Mouse (Mus musculus): ENCODE measurements around the gene Mknk2.

Gene Mknk2

DNA sequence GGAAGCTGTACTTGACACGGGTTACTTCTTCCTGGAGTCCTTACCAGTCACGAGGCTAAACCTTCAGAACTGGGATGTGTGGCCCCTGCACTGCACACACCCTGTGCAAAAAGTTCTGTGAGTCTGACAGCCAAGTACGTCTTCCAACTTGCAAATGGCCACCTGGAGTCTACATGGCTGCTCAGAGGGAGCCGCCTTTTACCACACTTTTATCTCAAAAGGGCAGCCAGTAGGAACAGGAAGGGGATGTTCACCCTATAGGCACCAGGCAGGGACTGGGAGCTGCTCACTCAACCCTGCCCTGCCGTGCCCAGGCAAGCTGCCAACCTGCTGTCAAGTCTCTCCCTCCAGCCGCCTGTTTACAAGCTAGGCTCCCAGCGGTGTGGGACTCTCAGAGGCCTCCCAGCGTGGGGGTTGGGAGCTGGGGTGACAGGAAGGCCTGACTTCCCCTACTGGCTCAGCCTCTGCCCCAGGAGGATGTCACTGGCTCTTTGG, at the start of gene Mknk2:
Mknk2 (minus strand) TSS at position 171 of the 495 bp plus-strand sequence.
- DNase-seq (ENCODE audit: low read depth in 2 of 2, low spot score in 2 of 2), result peak; percentile 90 to 91

DNA sequence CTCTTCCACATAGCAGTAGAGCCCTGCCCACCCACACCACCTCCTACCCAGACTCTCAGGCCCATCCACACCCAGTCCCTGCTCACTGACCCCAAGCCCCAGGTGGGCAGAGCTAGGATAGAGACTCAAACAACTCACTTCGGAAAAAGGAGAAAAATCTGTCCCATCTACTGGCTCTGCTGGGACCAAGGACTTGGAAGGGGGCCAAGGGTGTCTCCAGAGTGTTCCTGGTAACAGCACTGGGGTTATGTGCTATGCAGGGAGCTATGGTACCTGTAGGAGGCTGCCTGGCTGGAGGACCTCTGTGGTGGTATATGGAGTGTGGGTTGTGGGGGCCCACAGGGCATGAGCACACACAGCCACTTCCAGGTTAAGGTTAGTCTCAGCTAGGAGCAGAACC, 39.4 kb upstream of the Mknk2 start:
- no peak for DNase-seq (ENCODE audit: low read depth in 2 of 2, low spot score in 2 of 2)

DNA sequence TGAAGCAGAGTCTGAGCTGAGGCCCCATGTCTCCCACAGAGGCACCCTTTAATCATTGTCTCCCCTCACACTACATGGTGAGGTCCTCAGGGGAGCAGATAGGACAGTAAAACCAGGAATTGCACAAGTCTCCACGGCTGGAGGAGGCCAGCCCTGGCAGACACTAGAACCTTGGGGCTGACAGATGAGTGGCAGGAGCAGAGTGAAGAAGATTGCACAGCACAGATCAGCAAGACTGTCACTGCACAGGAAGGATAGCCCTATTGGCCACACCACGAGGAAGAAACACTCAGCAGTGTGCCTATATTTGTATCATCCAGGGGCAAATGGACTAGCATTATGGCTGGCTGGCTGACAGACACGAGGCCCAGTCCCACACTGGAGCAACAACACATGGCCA, 32.9 kb upstream of the Mknk2 start:
- DNase-seq (ENCODE audit: low read depth in 2 of 2, low spot score in 2 of 2), result no peak

DNA sequence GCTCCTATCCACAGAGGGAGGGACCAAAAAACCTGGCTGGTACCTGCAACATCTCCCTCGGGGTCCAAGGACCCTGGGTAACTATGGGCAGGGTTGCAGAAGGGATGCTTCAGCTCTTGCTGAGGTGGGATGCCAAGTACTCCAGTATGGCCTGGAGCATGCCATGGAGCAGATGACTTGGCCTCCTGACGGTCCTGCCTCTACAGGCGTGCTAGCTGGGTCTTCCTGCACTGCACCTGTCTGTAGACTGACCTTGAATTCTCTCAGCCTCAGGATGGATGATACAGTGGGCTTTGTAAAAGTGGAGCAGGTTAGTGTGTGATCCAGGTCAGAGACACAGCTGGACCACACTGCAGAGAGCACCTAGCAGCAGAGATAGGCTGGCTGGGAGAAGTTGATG, 27.6 kb upstream of the Mknk2 start:
- DNase-seq (ENCODE audit: low read depth in 2 of 2, low spot score in 2 of 2), result no peak

- no peak for DNase-seq (ENCODE audit: low read depth in 2 of 2, low spot score in 2 of 2)
These were observed 27.1 kb upstream of the Mknk2 start for GRCm38 (mm10) chr10:80705033-80705432.

- no peak for DNase-seq (ENCODE audit: low read depth in 2 of 2, low spot score in 2 of 2)
These were observed 26.5 kb upstream of the Mknk2 start for GRCm38 (mm10) chr10:80704418-80704817.

GRCm38 (mm10) chr10:80703643-80704042, 25.7 kb upstream of the Mknk2 start:
- DNase-seq (ENCODE audit: low read depth in 2 of 2, low spot score in 2 of 2), result no peak

- peak; percentile 82 to 88 for DNase-seq (ENCODE audit: low read depth in 2 of 2, low spot score in 2 of 2)
These were observed 24.9 kb upstream of the Mknk2 start for GRCm38 (mm10) chr10:80702536-80703390.

- DNase-seq (ENCODE audit: low read depth in 2 of 2, low spot score in 2 of 2), result peak; percentile 98 to 99
These were observed 24.0 kb upstream of the Mknk2 start, which contains the start of the genes Mob3a and Izumo4 for GRCm38 (mm10) chr10:80701721-80702535. Mob3a (minus strand) TSS chr10:80701977. Izumo4 (plus strand) TSS chr10:80702184.

DNA sequence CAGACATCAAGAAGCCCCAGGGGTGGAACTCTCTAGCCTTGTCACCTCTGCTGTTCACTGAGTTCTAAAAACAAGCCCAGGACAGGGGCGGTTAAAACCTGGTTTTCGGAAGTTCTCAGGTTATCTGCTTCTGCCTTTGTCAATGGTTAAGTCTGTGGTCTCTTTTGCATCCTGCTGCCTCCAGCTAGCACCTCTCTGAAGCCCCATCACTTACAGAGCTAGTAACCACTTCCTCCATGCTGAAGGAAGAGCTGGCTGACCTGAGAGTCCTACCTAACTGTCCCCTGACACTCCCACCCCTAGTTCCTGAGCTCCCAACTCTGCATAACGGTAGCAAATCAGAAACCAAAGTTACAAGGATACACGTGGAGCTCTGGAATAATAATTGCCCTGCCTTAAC, 22.8 kb upstream of the Mknk2 start:
- DNase-seq (ENCODE audit: low read depth in 2 of 2, low spot score in 2 of 2), result peak; percentile 61 to 68

- DNase-seq (ENCODE audit: low read depth in 2 of 2, low spot score in 2 of 2), result no peak
These were observed 22.2 kb upstream of the Mknk2 start for GRCm38 (mm10) chr10:80700038-80700504.

GRCm38 (mm10) chr10:80698605-80699004, 20.7 kb upstream of the Mknk2 start:
- DNase-seq (ENCODE audit: low read depth in 2 of 2, low spot score in 2 of 2), result no peak

GRCm38 (mm10) chr10:80697812-80698211, 19.9 kb upstream of the Mknk2 start:
- no peak for DNase-seq (ENCODE audit: low read depth in 2 of 2, low spot score in 2 of 2)

- DNase-seq (ENCODE audit: low read depth in 2 of 2, low spot score in 2 of 2), result no peak
These were observed 19.5 kb upstream of the Mknk2 start for GRCm38 (mm10) chr10:80697393-80697787.

DNA sequence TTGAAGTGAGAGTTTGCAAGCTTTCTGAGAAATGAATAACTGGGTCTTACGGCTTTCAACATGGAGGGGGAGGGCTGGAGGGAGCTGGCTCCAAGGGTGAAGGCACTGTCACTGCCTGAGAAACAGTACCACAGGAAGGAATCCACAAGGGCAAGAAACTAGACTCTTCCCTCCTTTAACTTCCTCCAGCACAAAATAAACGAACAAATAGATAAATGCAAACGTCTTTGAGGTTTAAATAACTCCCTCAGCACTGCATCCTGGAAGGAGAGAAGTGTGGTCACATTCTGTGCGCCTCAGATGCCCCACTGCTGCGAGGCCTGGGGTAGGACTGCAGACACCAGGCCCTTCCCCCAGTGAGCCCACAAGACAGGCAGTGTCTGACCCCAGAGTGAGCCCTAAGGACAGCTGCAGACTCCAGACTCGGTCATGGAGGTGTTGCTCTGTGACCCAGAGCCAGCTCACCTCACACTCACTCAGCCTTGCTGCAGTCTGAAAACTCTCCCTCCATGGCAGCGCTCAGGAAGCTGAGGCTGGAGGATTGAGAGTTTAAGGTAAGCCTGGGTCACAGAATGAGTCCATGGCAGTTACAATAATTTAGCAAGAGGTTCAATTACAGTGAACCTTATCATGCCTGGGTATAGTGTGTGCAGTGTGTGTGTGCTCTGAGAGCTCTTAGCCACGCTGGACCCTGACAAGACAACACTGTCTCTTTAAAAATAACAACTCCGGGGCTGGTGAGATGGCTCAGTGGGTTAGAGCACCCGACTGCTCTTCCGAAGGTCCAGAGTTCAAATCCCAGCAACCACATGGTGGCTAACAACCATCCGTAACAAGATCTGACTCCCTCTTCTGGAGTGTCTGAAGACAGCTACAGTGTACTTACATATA, 18.8 kb upstream of the Mknk2 start:
- no peak for DNase-seq (ENCODE audit: low read depth in 2 of 2, low spot score in 2 of 2)

- DNase-seq (ENCODE audit: low read depth in 2 of 2, low spot score in 2 of 2), result no peak
These were observed 18.0 kb upstream of the Mknk2 start for GRCm38 (mm10) chr10:80695801-80696501.

DNA sequence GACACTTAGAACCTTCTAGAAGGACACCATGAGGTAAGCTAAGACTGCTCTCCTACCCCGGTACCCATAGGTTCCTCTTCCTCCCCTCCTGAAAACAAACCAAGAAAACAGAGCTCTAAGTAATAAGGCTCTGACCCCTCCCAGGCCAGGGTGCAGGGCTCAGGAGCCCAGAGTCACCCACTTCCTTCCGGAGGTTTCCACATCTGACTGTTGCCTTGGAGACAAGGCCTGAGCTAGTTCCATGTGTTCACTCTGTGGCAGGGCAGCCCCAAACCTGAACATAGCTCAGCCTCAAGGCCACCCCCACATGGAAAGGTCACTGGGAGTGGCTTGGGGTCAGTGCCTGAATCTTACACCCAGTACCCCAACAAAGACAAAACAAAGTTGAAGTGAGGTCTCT, 17.3 kb upstream of the Mknk2 start:
- DNase-seq (ENCODE audit: low read depth in 2 of 2, low spot score in 2 of 2), result peak; percentile 81 to 83

DNA sequence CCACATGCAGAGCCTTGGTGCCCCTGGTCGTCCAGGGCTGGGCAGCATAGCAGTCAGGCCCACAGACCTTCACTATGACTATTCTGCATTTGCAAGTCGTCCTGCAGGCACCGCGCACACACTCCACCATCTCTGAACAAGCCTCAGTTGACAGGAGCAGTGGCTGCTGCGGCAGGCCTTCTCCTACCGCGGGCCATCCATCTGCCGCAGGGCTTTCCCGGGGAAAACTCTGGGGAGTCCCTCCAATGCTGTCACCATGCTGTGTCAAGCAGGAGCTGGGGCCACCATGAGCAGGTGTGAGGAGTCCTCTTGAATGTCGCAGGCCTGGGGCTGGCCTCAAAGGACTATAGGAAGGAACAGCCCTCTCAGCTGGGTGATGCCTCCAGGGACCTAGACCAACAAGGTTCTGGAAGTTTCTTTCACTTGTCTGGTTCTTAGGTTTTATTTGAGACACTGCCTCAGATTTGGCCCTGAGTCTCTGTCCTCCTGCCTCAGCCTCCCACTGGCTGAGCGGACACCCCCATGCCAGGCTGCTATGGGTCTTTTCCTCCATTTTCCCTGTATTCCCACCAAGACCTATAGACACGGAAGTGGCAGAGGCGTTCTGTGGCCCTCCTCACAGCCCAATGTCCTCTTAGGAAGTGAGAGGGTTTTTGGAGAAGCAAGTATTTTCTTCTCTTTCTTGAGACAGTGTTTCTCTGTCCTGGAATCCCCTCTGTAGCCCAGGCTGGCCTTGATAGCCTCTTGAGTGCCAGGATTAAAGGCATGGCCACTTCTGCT, 16.4 kb upstream of the Mknk2 start:
- no peak for DNase-seq (ENCODE audit: low read depth in 2 of 2, low spot score in 2 of 2)

DNA sequence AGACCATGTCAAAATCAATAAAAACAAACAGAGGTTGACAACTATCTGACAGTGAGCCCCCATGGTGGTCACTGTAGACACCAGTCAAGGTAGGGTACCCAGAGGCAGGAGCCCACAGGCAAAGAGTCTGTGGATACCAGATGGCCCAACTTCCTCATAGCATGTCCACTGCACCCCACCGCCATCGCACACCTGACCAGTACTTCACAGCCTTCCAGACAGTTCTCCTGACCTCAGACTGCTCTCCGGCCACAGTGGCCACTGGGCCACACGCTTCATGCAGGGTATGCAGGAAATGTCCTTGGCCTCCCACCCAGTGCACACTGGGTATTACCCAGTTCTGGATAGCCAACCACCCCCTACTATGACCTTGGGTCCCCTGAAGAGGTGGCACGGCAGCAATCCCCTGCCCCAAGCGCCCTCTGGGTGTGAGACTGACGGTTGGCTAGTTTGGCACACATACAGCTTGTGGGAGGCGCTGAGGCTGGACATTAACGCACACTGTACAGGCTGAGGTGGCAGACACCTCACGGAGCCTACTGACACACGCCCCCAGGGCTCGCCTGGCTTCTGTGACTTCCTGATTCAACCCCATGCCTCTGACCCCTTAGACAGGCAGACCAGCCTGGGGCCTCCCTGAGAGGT, 15.6 kb upstream of the Mknk2 start:
- no peak for DNase-seq (ENCODE audit: low read depth in 2 of 2, low spot score in 2 of 2)
